Mouse (Mus musculus) forebrain, postnatal 0 days (tissue): ENCODE data around the gene Etl4. TPM values are rescaled to one million over a fixed set of nuclear protein-coding genes. Genes with fewer than 3 reads are reported as not detected.
A peak's percentile ranks its signal among the peaks of the same experiment; 100 is the strongest.
"Not testable (repeated sequence)": the region's sequence is repeated elsewhere in the genome, so short reads cannot be mapped to it uniquely, and the experiment has no call there.

Source experiments
- ATAC-seq: fragments of 200-750 bp; cut with Nextera tagmentation; 2 replicates; pipeline ENCODE4 v1.8.0; 2017; ENCODE audit warnings: mild to moderate bottlenecking, moderate library complexity
- DNase-seq: peaks from one replicate; pipeline ENCODE4 v3.0.0-alpha.2; 2015
- H3K27ac ChIP-seq: fragments of 300-500 bp; sonication (generic); 2 replicates; pipeline ENCODE4 v1.5.1; 2014; ENCODE audit warnings: low read depth, mild to moderate bottlenecking, antibody characterized with exemption, low read length, moderate library complexity, mixed read lengths
- H3K27me3 ChIP-seq: fragments of 300-500 bp; sonication (generic); 2 replicates; pipeline ENCODE4 v1.6.1; 2014; ENCODE audit warnings: mild to moderate bottlenecking, low read length, mixed read lengths; ENCODE audit not compliant: insufficient read depth
- H3K36me3 ChIP-seq: fragments of 300-500 bp; sonication (generic); 2 replicates; pipeline ENCODE4 v1.6.1; 2014; ENCODE audit warnings: mild to moderate bottlenecking, moderate library complexity; ENCODE audit not compliant: insufficient read depth
- H3K4me1 ChIP-seq: fragments of 300-500 bp; sonication (generic); 2 replicates; pipeline ENCODE4 v1.6.1; 2014; ENCODE audit warnings: antibody characterized with exemption; ENCODE audit not compliant: insufficient read depth
- H3K4me2 ChIP-seq: fragments of 300-500 bp; sonication (generic); 2 replicates; pipeline ENCODE4 v1.6.1; 2014; ENCODE audit warnings: low read depth, mild to moderate bottlenecking, moderate library complexity
- H3K4me3 ChIP-seq: fragments of 300-500 bp; sonication (generic); 2 replicates; pipeline ENCODE4 v1.5.1; 2014; ENCODE audit warnings: low read depth, low read length, mixed read lengths
- H3K9ac ChIP-seq: fragments of 300-500 bp; sonication (generic); 2 replicates; pipeline ENCODE4 v1.6.1; 2014; ENCODE audit warnings: mild to moderate bottlenecking
- H3K9me3 ChIP-seq: fragments of 300-500 bp; sonication (generic); 2 replicates; pipeline ENCODE4 v1.6.1; 2016; ENCODE audit warnings: low read length
- CTCF ChIP-seq: sonication (generic); IDR thresholded peaks from 2 replicates; pipeline ENCODE4 v1.5.1; 2016; ENCODE audit warnings: antibody characterized with exemption, control low read depth, low read depth
- WGBS: fragments of 180-500 bp; shearing (Covaris S2); extraction: QIAGEN DNeasy Blood & Tissue Kit; methylation state at CpG from one replicate; pipeline ENCODE4 v1.1.7; 2014; 5-methylcytosine and 5-hydroxymethylcytosine counted together
- polyA plus RNA-seq: library from polyadenylated mRNA; unstranded; fragments of >200 nt; fragmentation: Nextera tagmentation; extraction: Ambion mirVana; gene quantifications from 2 replicates; pipeline ENCODE4 v1.2.1, GENCODE M21; 2015
- total RNA-seq: library from RNA; depleted of rRNA; stranded (reverse); fragments of >200 nt; gene quantifications from 2 replicates; pipeline ENCODE4 v1.2.3, GENCODE M21; 2014

Gene Etl4
- total and polyA plus RNA-seq, 2 experiments from 2014 or later: 7.2 to 13.6 TPM

DNA sequence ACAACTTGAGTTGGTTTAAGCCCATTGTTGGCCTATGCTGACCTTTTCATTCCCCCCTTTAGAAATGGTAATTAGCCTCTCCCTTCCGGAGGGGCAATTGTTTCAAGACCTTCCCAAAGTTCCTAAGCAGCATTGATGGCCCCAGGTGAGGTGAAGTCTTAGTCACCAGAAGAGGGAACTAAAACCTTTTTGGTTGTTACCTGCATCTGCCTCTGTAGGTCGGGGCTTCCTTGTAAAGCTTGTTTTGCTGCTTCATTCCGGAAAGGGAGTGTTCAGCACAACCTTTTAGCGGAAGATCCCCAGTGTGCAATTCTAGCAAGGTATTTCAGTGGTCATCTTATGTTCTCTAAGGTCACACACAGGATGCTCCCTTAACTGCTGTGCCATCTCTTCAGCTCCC, 759.8 kb downstream of the Etl4 start:
- no peaks in the 10 kb centered on the region for H3K27me3 ChIP-seq
- ATAC-seq (no peak), DNase-seq (no peak)
- 66% methylated on average over 4 of the region's 4 CpGs for WGBS
- H3K4me1 ChIP-seq: no peaks in the 10 kb centered on the region
- H3K9ac ChIP-seq: no peak overlapping the region
- TF ChIP-seq CTCF: no peak
- H3K9me3 ChIP-seq: no peaks in the 10 kb centered on the region
- no peak overlapping the region for H3K27ac ChIP-seq
- H3K4me2 ChIP-seq: no peak overlapping the region
- no peak overlapping the region for H3K4me3 ChIP-seq
- H3K36me3 ChIP-seq: no peaks in the 10 kb centered on the region

DNA sequence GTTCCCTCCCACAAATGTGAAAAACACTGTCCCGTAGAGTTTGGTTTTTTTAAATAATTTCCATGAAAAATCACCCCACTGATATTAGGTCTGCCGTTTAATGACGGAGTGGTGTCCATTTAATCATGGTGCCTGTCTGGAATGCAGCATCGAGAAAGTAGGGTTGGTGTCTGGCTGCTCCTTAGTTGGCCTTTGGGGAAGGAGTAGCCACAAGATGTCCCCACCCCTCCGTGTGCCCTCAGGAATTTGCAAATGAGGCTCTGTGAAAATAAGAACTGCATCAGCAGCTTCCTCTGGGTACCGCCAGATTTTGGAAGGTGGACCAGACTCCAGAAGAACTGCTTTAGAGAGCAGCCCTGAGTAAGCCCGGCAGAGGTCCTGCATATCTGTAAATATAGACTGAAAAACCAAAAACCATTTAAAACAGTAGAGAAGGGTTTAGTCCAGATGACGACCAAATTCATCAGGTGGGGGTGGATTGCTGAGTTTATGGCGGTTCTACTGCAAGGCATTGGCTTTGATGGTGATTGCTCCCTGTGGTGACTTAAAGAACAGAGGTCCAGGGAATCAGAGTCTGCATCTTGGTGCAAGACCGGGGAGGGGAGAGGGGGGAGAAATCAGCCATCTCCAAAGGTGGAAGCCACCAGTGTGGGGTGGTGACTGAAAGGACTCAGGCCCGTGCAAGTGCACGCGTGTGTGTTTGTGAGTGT, 762.1 kb downstream of the Etl4 start:
- Histone ChIP-seq H3K27ac (no peak overlapping the region), H3K27me3 (no peaks in the 10 kb centered on the region), H3K4me2 (no peak overlapping the region), H3K9ac (no peak overlapping the region), H3K9me3 (no peaks in the 10 kb centered on the region), H3K36me3 (no peaks in the 10 kb centered on the region), H3K4me3 (no peak overlapping the region), H3K4me1 (no peaks in the 10 kb centered on the region)
- DNase-seq: no peak
- WGBS: 66% methylated on average over 13 of the region's 13 CpGs
- TF ChIP-seq CTCF: no peak
- ATAC-seq: no peak

DNA sequence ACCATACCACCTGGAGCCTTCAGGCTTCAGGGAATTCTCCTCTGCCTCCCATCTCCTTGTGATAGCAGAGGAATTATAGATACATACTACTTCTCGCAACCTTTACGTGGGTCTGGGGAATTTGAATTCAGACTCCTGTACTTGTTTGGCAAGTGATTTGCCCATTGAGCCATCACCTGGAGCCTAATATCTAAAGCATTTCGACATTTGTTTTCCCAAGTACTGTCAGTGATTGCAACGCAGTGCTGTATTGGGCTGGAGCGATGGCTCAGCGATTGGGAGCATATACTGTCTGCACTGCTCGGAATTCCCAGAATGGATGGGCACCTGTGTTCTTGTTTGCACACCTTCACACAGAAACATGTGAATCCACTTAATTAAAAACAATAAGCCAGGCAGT, 762.7 kb downstream of the Etl4 start:
- H3K4me3 ChIP-seq: no peak overlapping the region
- ATAC-seq: no peak
- DNase-seq: no peak
- no peaks in the 10 kb centered on the region for H3K4me1 ChIP-seq
- no peak overlapping the region for H3K27ac ChIP-seq
- no peak for TF ChIP-seq CTCF
- H3K36me3 ChIP-seq: no peaks in the 10 kb centered on the region
- H3K27me3 ChIP-seq: no peaks in the 10 kb centered on the region
- H3K9me3 ChIP-seq: no peaks in the 10 kb centered on the region
- no peak overlapping the region for H3K9ac ChIP-seq
- WGBS: 96% methylated on average over 7 of the region's 7 CpGs
- H3K4me2 ChIP-seq: no peak overlapping the region

DNA sequence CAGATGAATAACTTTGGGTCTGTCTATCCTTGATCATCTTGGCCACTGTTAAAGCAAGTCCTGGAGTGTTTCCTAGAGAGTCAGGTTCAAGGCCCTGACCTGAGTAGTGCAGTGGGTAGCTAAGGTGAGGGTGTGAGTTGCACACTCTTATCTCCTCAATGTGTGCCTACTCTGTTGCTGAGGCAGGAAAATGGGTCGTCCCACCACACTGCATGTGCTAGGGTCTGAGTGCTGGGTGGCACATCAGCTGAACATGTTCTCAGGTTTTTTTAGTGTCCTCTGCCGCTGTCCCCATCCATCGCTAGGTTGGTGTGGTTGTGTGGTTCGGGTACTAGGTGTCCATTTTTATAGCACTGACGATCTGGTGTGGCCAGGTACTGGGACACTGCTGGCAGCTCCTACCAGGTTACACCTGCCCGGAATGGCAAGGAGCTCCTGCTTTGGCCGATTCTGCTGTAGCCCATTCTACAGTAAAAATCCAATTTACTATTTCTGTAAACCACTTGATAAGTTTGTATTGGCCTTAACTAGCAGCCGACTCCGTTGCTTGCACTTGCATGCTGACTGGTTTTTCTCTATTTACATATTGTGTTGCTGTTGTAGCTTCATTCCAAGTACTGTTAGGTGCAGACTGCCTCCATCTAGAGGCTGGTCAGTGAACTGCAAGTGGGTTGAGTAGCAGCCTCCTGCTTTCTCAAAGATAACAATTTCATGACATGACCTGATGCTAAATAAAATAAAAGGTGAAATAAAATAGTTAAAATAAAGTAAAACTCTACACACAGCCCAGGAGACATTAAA, 763.4 kb downstream of the Etl4 start:
- ATAC-seq: peak; percentile 81
- Histone ChIP-seq H3K36me3 (no peaks in the 10 kb centered on the region), H3K9ac (no peak overlapping the region), H3K4me1 (no peaks in the 10 kb centered on the region), H3K9me3 (no peaks in the 10 kb centered on the region), H3K27ac (no peak overlapping the region), H3K27me3 (no peaks in the 10 kb centered on the region), H3K4me3 (no peak overlapping the region), H3K4me2 (no peak overlapping the region)
- peak; percentile 85 for DNase-seq
- peak; percentile 95 for TF ChIP-seq CTCF
- WGBS: 63% methylated on average over 9 of the region's 9 CpGs

DNA sequence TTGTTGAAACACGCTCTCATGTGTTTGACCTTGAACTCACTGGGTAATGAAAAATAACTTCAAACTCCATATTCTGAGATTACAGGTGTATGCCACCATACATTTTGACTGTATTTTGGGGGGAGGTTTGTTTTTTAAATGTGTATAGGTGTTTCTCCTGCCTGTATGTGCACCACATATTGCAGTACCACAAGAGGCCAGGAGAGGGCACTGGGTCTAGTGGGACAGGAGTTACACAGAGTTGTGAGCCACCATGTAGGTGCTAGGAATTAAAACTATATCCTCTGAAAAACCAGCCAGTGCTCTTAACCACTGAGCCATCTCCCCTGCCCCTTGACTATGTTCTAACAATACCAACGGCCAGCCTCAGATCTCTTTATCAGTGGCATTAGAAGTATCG, 766.8 kb downstream of the Etl4 start:
- ATAC-seq (no peak), DNase-seq (no peak)
- H3K27ac ChIP-seq: no peak overlapping the region
- H3K36me3 ChIP-seq: no peaks in the 10 kb centered on the region
- H3K9ac ChIP-seq: no peak overlapping the region
- 91% methylated on average over 3 of the region's 3 CpGs for WGBS
- H3K9me3 ChIP-seq: no peaks in the 10 kb centered on the region
- peak; percentile 39 for TF ChIP-seq CTCF
- no peaks in the 10 kb centered on the region for H3K27me3 ChIP-seq
- no peak overlapping the region for H3K4me2 ChIP-seq
- H3K4me1 ChIP-seq: no peaks in the 10 kb centered on the region
- H3K4me3 ChIP-seq: no peak overlapping the region

DNA sequence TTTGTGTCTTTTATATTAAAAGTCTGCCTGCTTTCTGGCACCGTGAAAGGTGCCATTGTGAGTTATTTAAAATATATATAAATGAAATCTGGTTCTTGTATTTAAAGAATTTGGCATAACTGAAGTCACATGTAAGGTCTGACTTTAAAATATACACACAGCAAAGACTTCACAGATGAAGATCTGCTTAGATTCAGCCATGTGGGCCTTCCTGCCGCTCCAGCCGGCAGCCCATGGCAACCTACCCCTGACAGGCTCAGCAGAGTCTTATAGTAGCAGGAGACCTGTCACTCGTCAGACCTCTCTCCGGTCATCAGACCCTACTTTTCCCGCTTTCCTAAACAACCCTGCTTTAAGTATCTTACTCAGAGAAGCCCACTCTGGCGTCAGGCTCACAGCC, 769.2 kb downstream of the Etl4 start:
- 67% methylated on average over 7 of the region's 7 CpGs for WGBS
- H3K9me3 ChIP-seq: no peaks in the 10 kb centered on the region
- no peaks in the 10 kb centered on the region for H3K27me3 ChIP-seq
- TF ChIP-seq CTCF: no peak
- no peak overlapping the region for H3K27ac ChIP-seq
- ATAC-seq: peak; percentile 73; the same call in 1 of the 2 replicates
- no peak overlapping the region for H3K4me2 ChIP-seq
- H3K36me3 ChIP-seq: no peaks in the 10 kb centered on the region
- no peak overlapping the region for H3K4me3 ChIP-seq
- peak; percentile 26 for DNase-seq
- no peaks in the 10 kb centered on the region for H3K4me1 ChIP-seq
- H3K9ac ChIP-seq: no peak overlapping the region

DNA sequence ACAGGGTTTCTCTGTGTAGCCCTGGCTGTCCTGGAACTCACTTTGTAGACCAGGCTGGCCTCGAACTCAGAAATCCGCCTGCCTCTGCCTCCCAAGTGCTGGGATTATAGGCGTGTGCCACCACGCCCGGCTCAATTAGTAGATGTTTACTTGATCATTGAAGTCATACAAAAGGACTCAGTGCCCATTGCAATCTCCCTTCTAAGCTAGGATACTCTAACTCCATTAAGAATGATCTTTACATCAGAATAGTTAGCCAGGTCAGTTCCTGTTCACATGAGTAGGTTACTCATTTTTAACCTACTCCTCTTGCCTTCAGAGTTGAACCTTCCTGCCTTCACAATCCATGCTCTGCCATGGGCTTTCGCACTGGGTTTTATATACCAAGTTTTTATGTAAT, 772.6 kb downstream of the Etl4 start:
- not testable (repeated sequence) for H3K4me3 ChIP-seq, DNase-seq, H3K9ac ChIP-seq, H3K27ac ChIP-seq, H3K4me2 ChIP-seq, H3K27me3 ChIP-seq, H3K9me3 ChIP-seq, H3K36me3 ChIP-seq, H3K4me1 ChIP-seq, ATAC-seq
- WGBS: 89% methylated on average over 6 of the region's 6 CpGs
